Mouse (Mus musculus): Measurements from ENCODE around the gene Olfr183.
"Not testable (repeated sequence)": the region's sequence is repeated elsewhere in the genome, so short reads cannot be mapped to it uniquely, and the experiment has no call there.

Olfr183 gene

GRCm38 (mm10) chr16:58995057-58995456 lies at the start of gene Olfr183:
Olfr183 (plus strand) TSS chr16:58995357.
- no peak for DNase-seq

GRCm38 (mm10) chr16:59007146-59007545 lies 12.0 kb downstream of the Olfr183 start:
- no peak for DNase-seq

GRCm38 (mm10) chr16:59013357-59014018 lies 18.3 kb downstream of the Olfr183 start:
- no peak for DNase-seq

GRCm38 (mm10) chr16:59030191-59030590 lies 35.0 kb downstream of the Olfr183 start, which contains the start of gene Olfr186:
Olfr186 (minus strand) TSS chr16:59030291.
- DNase-seq: no peak

- no peak for DNase-seq
Observed at GRCm38 (mm10) chr16:59039710-59040109, 44.6 kb downstream of the Olfr183 start, which contains the start of gene Olfr187. Olfr187 (minus strand) TSS chr16:59039767.

GRCm38 (mm10) chr16:59045835-59046234 lies 50.7 kb downstream of the Olfr183 start:
- no peak for DNase-seq

- DNase-seq: no peak
Observed at GRCm38 (mm10) chr16:59047579-59047978, 52.4 kb downstream of the Olfr183 start.

GRCm38 (mm10) chr16:59048860-59049259 lies 53.7 kb downstream of the Olfr183 start:
- DNase-seq: no peak

GRCm38 (mm10) chr16:59049286-59049685 lies 54.1 kb downstream of the Olfr183 start:
- DNase-seq: not testable (repeated sequence)

Measured in cerebellum, postnatal 14 days (tissue).